In genomic region chr2:126498761-126499452, GRCm38 (mm10) we compare ENCODE assay signal across 26 mouse cellular contexts. TPM values are rescaled to one million over a fixed set of nuclear protein-coding genes. Genes with fewer than 3 reads are reported as not detected.
DNase-seq lines count a peak whose midpoint lies in the region; ATAC-seq and TF ChIP-seq lines count a peak whose summit lies in the region.
"Had no signal": no experiment of that assay in that cellular context is flagged by ENCODE, and none has a peak within 500 bp of the region (broad histone marks: within the 10 kb centered on the region; RNA-seq: fewer than 3 reads in every experiment).

No protein-coding gene starts in this region.

- no peak overlapping the region for H3K4me2 ChIP-seq in heart, embryonic 16.5 days (ENCODE audit: low read depth, low read length)
- H3K4me2 ChIP-seq: embryonic facial prominence, embryonic 12.5 days; forebrain, embryonic 12.5 days; limb, embryonic 12.5 days; neural tube, embryonic 13.5 days; stomach, embryonic 15.5 days had no signal

- H3K36me3 ChIP-seq in heart, embryonic 16.5 days (ENCODE audit: control insufficient read depth, insufficient read depth): no peaks in the 10 kb centered on the region
- H3K36me3 ChIP-seq in thymus, adult 2 months (ENCODE audit: control insufficient read depth, insufficient read depth, low read length): no peaks in the 10 kb centered on the region
- H3K36me3 ChIP-seq: embryonic facial prominence, embryonic 12.5 days; forebrain, embryonic 12.5 days; heart, embryonic 10.5 days; hindbrain, embryonic 10.5 days; limb, embryonic 12.5 days; neural tube, embryonic 13.5 days; stomach, embryonic 15.5 days had no signal

- H3K4me3 ChIP-seq in heart, embryonic 16.5 days (ENCODE audit: low read length): peak overlapping the region; percentile 3; the same call in 1 of the 2 replicates
- H3K4me3 ChIP-seq in thymus, adult 2 months (ENCODE audit: control insufficient read depth, insufficient read depth, low read length): 0 out of 2 replicates have a peak overlapping the region, but pooled peaks have one; percentile 10
- H3K4me3 ChIP-seq: embryonic facial prominence, embryonic 12.5 days; erythroblast, embryonic 14.5 days; forebrain, embryonic 12.5 days; heart, embryonic 10.5 days; hindbrain, embryonic 10.5 days; layer of hippocampus, adult 2 months; limb, embryonic 12.5 days; neural tube, embryonic 13.5 days; stomach, embryonic 15.5 days had no signal

- H3K9ac ChIP-seq in heart, embryonic 16.5 days (ENCODE audit: low read length): no peak overlapping the region
- H3K9ac ChIP-seq: embryonic facial prominence, embryonic 12.5 days; forebrain, embryonic 12.5 days; limb, embryonic 12.5 days; neural tube, embryonic 13.5 days; stomach, embryonic 15.5 days had no signal

- no peak overlapping the region for H3K27ac ChIP-seq in heart, embryonic 16.5 days (ENCODE audit: low read length)
- H3K27ac ChIP-seq in thymus, adult 2 months (ENCODE audit: control insufficient read depth, insufficient read depth, low read length): no peak overlapping the region
- H3K27ac ChIP-seq: embryonic facial prominence, embryonic 12.5 days; forebrain, embryonic 12.5 days; heart, embryonic 10.5 days; hindbrain, embryonic 10.5 days; layer of hippocampus, adult 2 months; limb, embryonic 12.5 days; neural tube, embryonic 13.5 days; stomach, embryonic 15.5 days had no signal

- H3K4me1 ChIP-seq in heart, embryonic 16.5 days (ENCODE audit: control insufficient read depth, insufficient read depth, low read length): no peaks in the 10 kb centered on the region
- peaks cover 37% of the 10 kb centered on the region for H3K4me1 ChIP-seq in thymus, adult 2 months (replicated peaks; ENCODE audit: control insufficient read depth, insufficient read depth, low read length)
- H3K4me1 ChIP-seq: embryonic facial prominence, embryonic 12.5 days; forebrain, embryonic 12.5 days; heart, embryonic 10.5 days; hindbrain, embryonic 10.5 days; stomach, embryonic 15.5 days had no signal

- 78% methylated on average over 11 of the region's 11 CpGs for WGBS in heart, embryonic 16.5 days
- WGBS in thymus, adult 2 months: 5% methylated on average over 11 of the region's 11 CpGs

- DNase-seq in heart, adult 18-20 months: no peak
- DNase-seq in thymus, adult 2 months: no peak
- no peak for DNase-seq in thymus, postnatal 14 days
- peak; percentile 25 for DNase-seq in induced T-regulatory cell, adult 2 months (ENCODE audit: low read depth)
- no peak for DNase-seq in cerebellum, adult 9-10 months
- no peak for DNase-seq in layer of hippocampus, adult 9-10 months (ENCODE audit: low spot score)
- DNase-seq: adrenal gland, postnatal 14 days; cerebellum, adult 11 months; cerebellum, postnatal 14 days; kidney, adult 9 months; kidney, postnatal 25 days; layer of hippocampus, postnatal 36 days; midbrain, embryonic 14.5 days had no signal

- no peak for TF ChIP-seq POLR2A in thymus, adult 2 months (IDR thresholded peaks at IDR 0.05; ENCODE audit: control insufficient read depth, extremely low read depth, insufficient read depth, low read length, poor library complexity)

- no peaks in the 10 kb centered on the region for H3K27me3 ChIP-seq in heart, embryonic 16.5 days (ENCODE audit: control insufficient read depth, insufficient read depth, low read length)
- no peaks in the 10 kb centered on the region for H3K27me3 ChIP-seq in thymus, adult 2 months (ENCODE audit: control insufficient read depth, insufficient read depth, low read length)
- H3K27me3 ChIP-seq: embryonic facial prominence, embryonic 12.5 days; forebrain, embryonic 12.5 days; megakaryocyte, embryonic 14.5 days; neural tube, embryonic 13.5 days; stomach, embryonic 15.5 days had no signal

- no peak for ATAC-seq in heart, embryonic 16.5 days (replicated peaks; ENCODE audit: extremely low read depth, insufficient read depth, low FRiP score)
- ATAC-seq: hindbrain, embryonic 16.5 days; intestine, embryonic 16.5 days had no signal

- no peak for TF ChIP-seq CTCF in thymus, adult 2 months (IDR thresholded peaks at IDR 0.05; ENCODE audit: borderline replicate concordance, control insufficient read depth, extremely low read depth, insufficient read depth, low read length, poor library complexity)

- H3K9me3 ChIP-seq in heart, embryonic 16.5 days (replicated peaks; ENCODE audit: control insufficient read depth, low read length): no peaks in the 10 kb centered on the region
- H3K9me3 ChIP-seq: embryonic facial prominence, embryonic 12.5 days; forebrain, embryonic 12.5 days; heart, embryonic 10.5 days; hindbrain, embryonic 10.5 days; limb, embryonic 12.5 days; neural tube, embryonic 13.5 days; stomach, embryonic 15.5 days had no signal

RNA-seq across cellular contexts. Expression of gene Atp8b4, which starts 1.6 kb away (rescaled TPM):
- polyA plus RNA-seq in heart, embryonic 16.5 days (2015; fragmentation: Nextera tagmentation; extraction: Ambion mirVana): 1.1 and 2.0 TPM in 2 replicates
- total RNA-seq in heart, adult 18-20 months (2021): under 1 TPM; 0.32 to 0.82 TPM
- polyA plus RNA-seq in thymus, adult 2 months (2012; rRNA removed): 4.3 and 4.7 TPM in 2 replicates
- total RNA-seq: layer of hippocampus, adult 2 months; layer of hippocampus, postnatal 36 days had no signal
- polyA plus RNA-seq: erythroblast, embryonic 14.5 days; neural tube, embryonic 13.5 days had no signal

RNA-seq across cellular contexts. Expression of gene Slc27a2, which starts 53.3 kb away (rescaled TPM):
- polyA plus RNA-seq in heart, embryonic 16.5 days (2015; fragmentation: Nextera tagmentation; extraction: Ambion mirVana): 0.66 and 0.80 TPM in 2 replicates
- total RNA-seq in heart, adult 18-20 months (2021): 1 to 10 TPM in 1 of 2 experiments, under 1 TPM in 1; 0.10 to 3.5 TPM
- polyA plus RNA-seq in thymus, adult 2 months (2012; rRNA removed): 2.4 and 5.2 TPM in 2 replicates
- polyA plus RNA-seq: erythroblast, embryonic 14.5 days had no signal
